Mouse (Mus musculus) 3T3-L1 (cell line): ENCODE results near the gene Rpa1.
"Not testable (repeated sequence)": the region's sequence is repeated elsewhere in the genome, so short reads cannot be mapped to it uniquely, and the experiment has no call there.

ENCODE experiments used
- DNase-seq: peaks from one replicate; pipeline ENCODE4 v3.0.0-alpha.2; 2015; ENCODE audit warnings: low read depth, low spot score

The Rpa1 gene

DNA sequence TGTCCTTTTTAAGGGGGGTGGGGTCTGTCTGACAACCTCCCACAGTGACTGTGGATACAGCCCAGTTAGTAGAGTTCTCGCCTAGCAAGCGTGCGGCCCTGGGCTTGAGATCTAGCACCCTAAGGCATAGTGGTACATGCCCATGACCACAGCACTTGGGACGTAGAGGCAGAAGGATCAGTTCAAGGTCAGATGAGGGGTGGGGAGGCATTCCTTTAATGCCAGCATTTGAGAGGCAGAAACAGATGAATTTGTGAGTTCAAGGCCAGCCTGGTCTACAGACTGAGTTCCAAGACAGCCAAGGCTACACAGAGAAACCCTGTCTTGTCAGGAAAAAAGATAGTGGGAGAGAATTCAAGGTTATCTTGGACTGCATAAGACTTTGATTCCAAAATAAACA lies 61.3 kb downstream of the Rpa1 start:
- no peak for DNase-seq

DNA sequence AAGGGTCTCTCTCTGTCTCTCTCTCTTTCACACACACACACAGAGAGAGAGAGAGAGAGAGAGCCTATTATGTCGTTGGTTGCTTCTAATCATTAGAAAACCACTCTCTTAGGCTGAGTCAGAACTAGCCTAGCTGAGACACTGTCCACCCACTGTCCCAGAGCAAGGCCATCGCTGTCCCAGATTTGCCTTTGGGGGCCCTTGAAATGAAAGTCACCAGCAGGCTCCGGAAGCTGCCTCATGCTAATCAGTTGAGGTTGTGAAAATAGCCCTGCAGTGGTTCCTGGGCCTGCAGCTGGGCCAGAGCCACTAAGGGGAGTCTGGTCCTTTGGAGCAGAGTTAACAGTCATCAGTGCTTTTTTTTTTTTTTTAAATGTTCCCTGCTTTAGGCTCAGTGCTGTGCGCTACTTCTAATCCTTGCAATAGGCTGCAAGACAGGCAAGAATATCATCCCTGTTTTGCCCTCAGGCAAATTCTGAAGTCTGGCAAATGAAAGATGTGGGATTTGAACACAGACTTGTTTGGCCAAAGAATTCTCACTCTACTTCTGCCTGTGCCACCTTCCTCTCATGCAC lies 62.1 kb downstream of the Rpa1 start:
- no peak for DNase-seq

DNA sequence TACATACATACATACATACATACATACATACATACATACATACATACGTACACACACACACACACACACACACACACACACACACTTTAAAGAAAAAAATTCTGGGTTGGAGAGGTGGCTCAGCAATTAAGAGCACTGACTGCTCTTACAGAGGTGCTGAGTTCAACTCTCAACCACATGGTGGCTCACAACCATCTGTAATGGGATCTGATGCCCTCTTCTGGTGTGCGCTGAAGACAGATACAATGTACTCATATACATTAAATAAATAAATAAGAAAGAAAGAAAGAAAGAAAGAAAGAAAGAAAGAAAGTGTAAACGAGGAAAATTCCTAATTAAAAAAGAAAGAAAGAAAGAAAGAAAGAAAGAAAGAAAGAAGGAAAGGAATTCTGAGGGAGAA lies 64.3 kb downstream of the Rpa1 start:
- DNase-seq: not testable (repeated sequence)

DNA sequence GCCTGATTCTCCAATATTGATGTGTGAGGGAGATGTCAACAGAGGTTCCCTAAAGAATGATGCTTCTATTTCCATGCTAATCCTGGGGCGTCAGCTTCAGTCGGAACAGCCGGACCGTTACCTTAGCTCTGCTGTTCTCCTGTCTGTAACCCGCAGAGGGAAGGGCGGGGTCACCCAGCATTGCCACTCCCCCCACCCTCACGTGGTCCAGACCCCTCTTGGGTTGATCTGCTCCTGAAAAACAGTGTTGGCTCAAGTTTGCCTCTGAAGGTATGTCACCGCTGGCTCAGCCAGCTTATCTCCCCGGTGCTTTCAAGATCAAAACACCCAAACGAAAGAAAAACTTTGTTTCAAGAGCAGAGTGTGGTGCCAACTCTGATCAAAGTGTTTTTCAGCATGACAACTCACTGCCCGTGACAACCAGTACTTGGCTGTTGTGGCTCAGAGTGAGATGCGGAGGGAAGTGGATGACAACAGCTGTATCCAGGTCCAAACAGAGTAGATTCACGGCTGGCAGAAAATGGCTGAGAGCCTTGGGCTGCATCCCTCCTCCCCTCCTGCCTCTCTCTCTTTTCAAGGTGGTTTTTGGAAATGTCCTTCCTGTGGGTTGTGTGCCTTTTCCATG lies 65.5 kb downstream of the Rpa1 start:
- DNase-seq: no peak

DNA sequence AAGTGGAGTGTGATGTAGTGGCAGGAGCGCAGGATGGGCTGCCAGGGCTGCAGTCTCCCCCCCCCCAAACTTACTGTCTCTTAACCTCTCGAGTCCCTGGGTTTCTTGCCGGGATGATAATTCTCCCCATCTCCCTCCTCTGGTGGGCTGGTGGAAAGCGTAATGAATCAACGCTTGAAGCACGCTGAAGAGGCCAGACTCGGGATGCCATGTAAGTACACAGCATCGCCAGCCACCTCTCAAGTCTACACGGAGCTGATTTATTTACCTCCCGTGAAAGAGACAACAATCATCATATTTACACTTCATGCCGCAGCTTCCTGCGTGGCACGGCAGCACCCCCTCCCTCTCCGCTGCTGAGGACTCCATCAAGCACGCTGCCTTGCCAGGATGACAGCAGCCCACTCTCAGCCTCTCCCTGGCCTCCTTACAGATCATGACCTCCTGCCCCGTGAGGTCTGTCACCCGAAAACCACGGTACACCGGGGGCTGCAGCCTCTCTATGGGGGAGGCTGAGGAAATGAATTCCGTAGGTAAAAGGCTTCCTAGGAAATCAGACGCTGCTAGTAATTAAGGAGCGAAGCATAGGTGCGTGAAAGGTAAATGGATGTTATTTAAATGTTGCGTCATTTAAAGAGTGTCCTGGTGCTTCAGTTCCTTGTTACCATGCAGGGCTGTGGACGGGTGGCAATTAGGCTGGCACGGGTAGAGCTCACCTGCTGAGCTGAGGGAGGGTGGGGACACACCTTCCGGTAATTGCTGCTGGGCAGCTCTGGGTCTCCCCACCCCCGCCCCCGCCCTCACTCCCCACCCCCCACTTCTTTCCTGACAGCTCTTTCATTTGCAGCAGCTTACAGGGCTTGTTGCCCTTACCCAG lies 66.5 kb downstream of the Rpa1 start:
- DNase-seq: no peak

DNA sequence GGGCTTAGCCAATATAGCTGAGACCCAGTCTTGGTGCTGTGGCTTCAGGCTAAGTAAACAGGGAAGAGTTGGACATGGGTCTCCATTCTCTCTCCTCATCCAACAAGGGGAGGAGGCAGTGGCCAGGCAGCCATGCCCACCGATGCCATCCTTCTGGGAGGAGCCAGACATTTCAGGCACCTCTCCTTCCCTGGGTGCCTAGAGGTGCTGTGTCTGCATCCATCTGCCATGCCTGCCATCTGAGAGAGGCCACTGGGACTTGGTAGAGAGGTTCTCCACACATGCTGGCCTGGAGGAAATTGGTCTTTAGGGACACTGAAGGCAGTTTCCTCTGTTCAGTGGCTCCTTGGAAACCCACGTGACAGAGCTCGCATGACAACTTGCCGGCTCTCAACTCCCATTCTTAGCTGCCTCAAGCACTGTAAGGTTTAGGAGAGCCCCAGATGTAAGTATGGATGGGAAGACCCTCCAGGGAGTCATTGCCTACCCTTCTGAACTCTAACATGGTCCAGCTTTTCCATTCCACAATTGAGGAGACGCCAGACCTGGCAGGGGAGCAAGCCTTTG lies 67.6 kb downstream of the Rpa1 start:
- no peak for DNase-seq

DNA sequence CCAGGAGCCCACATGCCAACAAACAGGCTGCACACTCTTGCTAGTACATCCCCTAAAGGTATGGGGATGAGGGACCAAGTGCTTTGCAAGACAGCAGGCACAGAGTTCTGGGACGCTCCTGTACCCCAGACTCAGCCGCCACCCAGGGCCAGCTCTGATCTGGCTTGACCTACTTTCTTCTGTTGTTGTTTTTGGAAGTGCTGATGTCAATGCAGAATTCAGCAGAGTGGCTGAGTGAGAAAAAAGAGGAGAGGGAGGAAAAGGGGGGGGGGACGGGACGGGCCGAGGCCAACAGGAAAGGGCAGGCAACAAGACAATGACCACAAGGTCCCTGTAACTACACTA lies 68.1 kb downstream of the Rpa1 start:
- no peak for DNase-seq

DNA sequence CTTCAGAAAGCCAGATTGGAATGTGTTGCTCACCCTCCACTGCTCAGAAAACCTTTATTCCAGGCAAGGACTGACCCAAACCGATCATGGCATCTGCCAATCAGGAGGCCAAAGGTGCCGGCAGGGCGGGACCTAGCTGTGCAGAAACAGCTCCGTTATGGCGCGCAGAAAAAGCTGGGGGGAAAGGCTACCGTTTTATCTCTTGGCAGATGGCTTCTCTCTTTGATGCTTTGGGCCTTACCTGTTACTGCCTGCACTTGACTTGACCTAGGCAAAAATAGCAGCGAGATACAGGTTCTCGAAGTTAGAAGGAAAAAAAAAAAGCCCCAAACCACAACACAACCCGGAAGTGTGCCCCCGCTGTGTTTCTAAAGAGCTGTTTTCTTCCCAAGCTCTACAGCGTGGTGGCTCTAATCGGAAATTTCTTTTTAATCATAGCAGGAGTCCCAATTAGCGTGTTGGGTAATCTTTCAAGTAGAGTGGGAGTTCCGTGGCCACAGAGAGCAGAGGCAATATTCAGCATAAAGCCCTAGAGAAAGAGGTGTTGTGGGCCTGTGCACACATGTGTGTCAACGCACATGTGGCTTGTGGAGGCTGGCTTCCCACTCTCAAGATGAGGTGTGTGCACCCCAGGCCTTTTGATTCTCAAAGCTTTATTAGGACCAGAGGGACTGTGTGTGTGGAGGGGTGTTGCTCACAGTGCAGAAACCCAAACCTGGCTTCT lies 68.6 kb downstream of the Rpa1 start:
- no peak for DNase-seq

DNA sequence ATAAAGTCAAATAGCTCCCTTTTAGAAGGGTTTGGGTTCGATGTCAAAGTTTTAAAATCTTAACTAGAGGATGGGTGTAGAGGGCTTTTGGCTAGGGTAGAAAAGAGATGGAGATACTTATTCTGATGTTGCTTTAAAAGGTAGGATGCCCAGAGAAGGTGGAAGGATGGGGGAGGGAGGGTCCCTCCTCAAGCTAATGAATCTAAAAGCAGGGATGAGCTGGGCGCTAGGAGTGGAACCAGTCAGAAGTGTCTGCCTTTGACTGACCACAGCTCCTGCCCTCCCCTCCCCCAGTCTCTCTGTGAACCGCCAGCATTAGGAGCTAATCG lies 69.1 kb downstream of the Rpa1 start:
- no peak for DNase-seq

DNA sequence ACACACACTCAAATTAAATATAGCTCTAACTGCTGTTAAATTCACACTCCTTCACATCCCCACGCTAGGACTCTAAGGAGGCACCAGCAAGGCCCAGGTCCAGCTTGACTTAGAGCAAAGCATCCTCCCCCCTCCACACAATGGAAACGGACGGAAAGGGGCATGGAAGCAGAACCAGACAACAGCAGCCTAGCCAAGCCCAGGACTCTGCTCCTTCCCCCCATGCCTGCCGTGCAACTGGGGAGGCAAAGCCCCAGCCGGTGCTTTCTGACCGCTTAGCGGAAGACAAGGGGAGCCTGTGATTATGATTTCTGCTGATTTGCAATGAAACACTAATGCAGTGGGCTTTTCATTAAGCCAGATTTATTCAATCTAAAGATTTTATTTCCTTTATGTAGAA lies 70.0 kb downstream of the Rpa1 start:
- DNase-seq: no peak

DNA sequence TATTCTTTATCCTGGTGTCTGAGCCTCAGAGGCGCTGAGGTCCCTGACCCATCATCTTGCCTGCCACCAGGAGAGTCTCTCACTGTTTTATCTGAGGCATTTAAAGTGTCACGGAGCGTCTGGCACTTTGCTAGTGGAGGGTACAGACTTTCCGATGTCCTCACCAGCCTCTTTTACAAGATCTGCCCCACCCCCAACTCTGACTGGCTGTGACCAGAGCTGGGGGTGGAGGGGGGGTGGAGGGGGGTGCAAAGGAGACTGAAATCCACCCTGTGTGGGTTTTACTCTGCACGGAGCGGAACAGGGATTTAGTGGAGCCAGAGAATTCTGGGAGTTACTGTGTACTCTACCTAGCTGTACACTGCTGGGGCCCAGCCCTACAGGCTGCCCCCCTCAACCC lies 73.1 kb downstream of the Rpa1 start:
- DNase-seq: no peak

DNA sequence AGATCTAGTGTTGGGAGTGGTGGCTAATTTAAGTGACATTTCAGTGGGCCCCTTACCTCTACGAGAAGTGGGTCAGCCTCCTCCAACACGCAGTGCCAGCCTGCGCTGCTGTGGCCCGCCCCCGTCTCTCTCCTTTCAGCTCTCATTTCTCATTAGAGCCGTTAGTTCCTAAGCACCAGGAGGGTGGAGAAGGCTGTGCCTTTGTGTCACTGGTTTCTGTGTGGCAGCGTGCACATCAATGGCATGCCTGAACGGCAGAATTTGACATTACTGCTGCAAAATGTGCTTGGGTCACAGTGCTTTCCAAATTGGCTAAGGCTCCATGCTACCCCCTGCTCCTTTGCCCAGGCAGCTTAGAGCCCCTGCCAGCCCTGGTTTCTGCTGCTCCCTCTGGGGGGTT lies 74.7 kb downstream of the Rpa1 start:
- no peak for DNase-seq

DNA sequence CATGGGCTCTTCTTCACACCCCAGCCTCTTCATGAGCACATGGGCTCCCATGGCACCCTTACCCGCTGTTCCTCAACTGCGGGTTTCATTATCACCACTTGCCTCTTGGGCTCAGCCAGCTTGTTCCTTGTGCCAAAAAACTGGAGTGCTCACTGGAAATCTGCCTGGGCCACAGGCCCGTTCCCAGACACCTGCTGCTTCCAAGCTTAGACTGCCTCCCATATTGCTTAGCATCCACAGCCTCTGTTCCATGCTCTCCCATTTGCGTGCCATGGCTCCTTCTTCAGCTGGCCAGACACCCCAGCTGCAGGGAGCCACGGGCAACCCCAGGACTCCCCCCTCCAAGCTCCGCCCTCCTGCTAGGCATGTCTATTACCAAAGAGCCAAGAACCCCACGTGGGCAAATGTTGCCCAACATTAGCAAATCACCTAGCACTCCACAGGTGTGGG lies 77.1 kb downstream of the Rpa1 start:
- no peak for DNase-seq

DNA sequence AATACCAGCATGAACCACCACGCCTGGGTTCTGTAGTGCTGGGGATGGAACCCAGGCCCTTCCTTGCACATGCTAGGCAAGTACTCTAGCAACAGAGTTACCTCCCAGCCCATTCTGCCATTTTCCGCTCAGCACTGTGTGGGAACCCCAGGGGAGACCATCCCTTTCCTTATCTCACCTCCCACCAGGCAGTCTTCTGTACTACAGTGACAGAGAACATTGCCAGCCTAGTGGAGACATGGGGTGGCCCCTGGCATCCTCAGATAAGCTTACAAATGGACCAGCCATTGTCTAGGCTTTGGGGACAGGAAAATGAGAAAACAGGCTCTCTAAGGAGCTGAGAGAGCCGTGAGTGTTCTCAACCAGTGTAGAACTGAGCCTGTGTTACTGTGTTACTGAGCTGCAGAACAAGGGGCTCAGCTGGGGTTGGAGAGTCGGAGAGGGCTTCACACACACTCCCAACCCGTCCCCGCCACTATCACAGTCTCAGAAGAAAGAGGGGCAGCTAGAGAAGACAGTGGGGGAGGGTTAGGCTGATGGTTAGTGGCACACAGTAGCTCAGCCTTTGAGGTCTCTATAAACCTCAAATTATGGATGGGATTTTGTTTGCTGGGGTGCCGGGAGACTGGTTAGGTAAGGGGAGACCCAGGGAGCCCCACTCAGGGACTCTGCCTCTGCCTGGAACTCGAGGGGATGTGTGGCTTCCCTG lies 77.7 kb downstream of the Rpa1 start:
- DNase-seq: no peak

DNA sequence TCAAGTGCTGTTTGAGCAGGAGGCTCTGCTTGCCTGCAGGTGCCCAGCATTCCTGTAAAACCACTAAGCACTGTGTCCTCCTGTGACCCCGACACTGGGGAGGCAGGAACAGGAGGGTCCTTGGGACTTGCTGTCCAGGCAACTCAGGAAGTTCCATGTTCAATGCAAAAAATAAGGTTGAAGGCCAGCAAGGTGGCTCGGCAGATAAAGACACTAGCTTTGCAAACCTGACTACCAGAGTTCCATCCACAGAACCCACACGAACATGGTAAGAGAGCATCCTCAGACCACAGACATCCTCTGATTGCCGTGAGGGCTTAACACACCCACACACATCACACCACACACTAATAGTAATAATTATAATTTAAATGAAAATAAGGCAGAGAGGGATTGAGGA lies 78.9 kb downstream of the Rpa1 start:
- DNase-seq: no peak

DNA sequence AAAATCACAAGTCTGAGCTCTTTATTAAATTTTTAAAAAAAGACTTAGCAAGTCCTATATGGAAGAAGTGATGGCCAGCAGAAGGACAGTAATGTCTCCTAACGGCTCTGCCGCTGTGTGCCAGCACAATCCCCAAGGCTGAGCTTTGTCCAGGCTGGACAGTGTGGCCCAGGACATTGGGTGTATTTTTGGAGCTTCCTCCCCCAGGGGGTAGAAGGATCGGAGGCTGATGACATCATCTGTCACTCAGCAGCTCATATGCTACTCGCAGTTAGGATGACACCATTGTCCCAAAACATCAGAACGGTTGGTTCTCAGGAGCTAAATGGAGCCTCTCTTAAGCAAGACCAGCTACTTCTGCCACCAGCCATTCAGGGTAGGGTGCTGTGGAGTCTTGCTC lies 79.6 kb downstream of the Rpa1 start:
- no peak for DNase-seq

DNA sequence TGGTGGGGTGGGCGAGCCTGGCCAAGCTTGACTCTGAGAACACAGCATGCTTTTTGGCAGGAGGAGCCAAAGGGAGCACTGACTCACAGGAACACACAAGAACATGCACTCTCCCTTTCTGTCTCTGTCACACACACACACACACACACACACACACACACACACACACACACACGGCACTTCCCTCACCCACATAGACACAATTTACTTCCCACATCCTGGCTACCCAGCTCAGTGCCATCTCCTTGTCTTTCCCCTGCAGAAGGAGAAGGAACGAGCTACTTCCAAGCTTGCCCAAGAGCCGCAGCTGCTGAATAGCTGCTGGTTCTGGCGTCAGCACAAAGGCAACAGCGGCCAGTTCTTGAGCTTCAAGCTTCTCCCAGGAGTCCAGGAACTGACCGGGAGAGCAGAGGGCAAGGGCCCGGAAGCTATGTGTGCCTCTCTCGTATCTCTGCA lies 80.3 kb downstream of the Rpa1 start:
- no peak for DNase-seq

DNA sequence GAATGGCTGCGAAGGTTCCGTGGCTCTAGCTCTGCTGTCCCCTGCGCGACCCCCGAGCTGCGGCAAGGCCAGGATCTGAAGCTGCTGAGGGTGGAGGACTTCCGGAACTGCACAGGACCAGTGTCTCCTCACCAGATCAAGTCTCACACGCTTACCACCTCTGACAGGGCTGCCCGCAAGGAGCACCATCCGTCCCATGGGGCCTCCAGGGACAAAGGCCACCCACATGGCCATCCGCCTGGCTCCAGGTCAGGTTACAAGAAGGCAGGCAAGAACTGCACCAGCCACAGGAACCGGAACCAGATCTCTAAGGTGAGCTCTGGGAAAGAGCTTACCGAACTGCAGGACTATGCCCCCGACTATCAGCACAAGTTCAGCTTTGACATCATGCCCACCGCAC lies 82.6 kb downstream of the Rpa1 start:
- DNase-seq: no peak

DNA sequence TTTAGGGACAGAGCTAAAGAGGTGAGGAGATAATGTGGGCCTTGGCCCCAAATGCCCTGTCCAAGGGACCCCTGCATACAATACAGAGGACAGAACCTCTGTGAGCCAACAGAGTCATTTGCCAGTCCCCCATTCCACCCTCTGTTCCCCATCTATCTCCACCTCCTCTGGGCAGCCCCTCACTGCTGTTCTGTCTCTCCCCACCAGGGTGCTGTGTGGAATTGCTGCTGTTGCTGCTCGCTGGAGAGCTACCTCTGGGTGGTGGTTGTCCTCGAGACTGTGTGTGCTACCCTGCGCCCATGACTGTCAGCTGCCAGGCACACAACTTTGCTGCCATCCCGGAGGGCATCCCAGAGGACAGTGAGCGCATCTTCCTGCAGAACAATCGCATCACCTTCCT lies 83.6 kb downstream of the Rpa1 start:
- DNase-seq: no peak

DNA sequence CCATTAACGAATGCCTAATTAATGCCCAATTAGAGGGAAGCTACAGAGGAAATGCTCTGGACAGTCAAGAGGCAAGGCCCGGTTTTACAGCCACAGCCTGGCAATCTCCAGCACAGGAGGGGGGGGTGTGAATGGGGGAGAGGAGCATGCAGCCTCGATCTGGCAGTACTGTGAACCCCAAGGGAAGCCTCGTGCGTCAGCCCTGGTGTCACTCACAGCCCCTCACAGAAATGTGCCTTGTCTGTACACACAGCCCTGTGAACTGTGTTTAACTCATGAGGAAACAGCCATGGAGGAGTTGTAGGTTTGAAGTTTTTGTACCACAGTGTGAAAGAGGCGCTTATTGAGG lies 84.2 kb downstream of the Rpa1 start:
- no peak for DNase-seq

DNA sequence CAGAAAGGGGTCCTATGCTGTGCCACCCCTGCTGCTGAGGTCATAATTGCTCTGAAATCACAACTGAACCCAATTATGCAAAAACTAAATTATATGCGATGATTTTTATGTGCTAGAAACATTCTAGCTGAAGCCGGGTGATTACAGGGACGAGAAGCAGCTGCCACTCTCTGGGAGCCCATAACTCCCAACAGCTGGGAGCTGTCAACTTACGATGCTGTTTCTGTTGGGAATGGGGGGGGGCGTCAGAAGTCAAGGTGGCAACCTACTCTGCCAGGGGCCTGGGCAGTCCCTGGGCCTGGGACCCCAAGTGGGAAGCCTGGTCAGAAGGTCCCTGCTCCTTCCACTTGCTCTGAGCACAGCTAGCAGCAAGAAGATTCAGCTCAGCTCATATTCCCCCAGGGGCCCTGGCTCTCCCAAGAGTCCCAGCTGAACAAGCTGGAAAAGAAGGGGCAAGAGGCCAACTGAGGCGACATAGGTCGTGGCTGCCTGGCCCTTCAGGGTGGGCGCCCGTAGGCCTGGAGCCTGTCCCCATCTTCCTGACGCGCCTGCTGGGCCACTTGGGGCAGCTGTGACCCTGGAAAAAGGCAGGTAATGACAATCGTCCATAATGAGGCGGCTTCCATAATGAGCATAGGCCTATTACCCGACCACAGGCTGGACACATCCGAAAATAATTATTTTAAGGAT lies 84.7 kb downstream of the Rpa1 start:
- DNase-seq: no peak
